Mouse (Mus musculus): ENCODE measurements around the gene Nkain4. TPM values are rescaled to one million over a fixed set of nuclear protein-coding genes. Genes with fewer than 3 reads are reported as not detected.

Gene Nkain4
- total RNA-seq, 2 experiments from 2014 or later: 38.9 to 44.7 TPM

DNA sequence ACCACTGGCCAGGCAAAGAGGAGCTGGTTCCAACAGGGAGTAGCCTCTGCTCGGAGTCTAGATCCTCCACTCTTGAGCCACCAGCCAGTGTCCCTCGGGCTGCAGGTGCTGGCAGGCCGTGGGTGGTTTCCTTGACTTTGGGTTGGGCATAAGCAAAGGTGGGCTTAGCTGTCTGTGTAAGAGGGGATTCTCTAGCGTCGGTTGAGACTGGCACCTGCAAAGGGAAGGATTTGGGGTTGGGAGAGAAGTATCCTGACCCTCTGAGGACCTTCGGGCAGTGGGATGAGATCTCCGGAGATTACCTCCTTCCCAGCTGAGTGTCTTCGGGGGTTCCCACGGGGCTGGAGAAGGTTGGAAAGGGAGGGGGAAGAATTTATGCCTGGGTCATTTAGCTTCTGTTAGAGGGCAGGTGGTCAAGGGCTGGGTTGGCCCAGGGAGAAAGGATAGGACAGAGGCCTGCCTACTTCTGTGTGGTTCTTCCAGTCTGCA lies 62.6 kb downstream of the Nkain4 start:
- intact Hi-C loops (cut with DNase I): loop anchor here (10.0 kb wide), 1 partner anchor 307 kb away; the partner anchor contains the start of genes Mrgbp and Ogfr
- TF ChIP-seq CTCF (IDR thresholded peaks at IDR 0.05): no peak
- DNase-seq (ENCODE audit: extremely low spot score in 1 of 2, low spot score in 2 of 2): peak in 1 of 2 experiments; percentile 32
- peak overlapping the region; percentile 68 for H3K4me3 ChIP-seq
- H3K27ac ChIP-seq: peak overlapping the region; percentile 99

DNA sequence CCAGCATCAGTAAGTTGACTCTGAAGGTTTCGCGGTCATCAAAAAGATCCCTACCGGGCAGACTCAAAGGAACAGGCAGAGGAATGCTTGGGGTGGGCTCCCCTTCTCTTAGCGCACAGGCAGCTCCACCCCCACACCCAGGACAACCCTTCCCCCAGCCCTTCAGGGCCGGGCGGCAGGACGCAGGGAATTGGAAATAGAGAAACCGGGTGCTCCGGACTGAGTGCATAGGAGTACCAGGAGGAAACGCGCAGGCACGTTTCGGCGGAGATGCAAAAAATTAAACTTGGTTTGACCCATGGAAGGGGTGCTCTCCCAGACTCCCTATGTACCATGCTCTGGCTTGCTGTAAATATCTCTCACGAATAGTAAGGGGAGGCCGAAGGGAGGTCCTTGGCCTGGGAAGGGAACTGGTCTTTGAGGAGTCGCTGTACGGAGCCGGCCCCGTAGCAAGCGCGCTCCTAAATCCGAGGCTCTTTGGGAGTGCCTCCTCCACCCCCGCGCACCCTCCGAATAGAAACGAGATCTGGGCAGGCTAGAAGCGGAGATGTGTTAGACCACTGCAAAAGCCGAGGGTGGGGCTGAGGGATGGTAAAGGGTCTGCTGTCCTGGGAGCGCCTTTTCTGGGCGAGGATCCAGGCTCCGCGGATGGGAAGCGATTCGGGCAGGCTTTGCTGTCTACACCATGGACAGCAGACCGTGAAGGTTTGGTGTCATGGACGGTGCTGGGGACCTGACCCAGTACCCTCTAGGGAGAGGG lies 63.2 kb downstream of the Nkain4 start:
- H3K4me3 ChIP-seq: peak overlapping the region; percentile 68
- peak; percentile 72 to 77 for DNase-seq (ENCODE audit: extremely low spot score in 1 of 2, low spot score in 2 of 2)
- H3K27ac ChIP-seq: peak overlapping the region; percentile 99
- intact Hi-C loops (cut with DNase I): loop anchor here (10.0 kb wide), 1 partner anchor 306 kb away; the partner anchor contains the start of genes Mrgbp and Ogfr
- no peak for TF ChIP-seq CTCF (IDR thresholded peaks at IDR 0.05)

DNA sequence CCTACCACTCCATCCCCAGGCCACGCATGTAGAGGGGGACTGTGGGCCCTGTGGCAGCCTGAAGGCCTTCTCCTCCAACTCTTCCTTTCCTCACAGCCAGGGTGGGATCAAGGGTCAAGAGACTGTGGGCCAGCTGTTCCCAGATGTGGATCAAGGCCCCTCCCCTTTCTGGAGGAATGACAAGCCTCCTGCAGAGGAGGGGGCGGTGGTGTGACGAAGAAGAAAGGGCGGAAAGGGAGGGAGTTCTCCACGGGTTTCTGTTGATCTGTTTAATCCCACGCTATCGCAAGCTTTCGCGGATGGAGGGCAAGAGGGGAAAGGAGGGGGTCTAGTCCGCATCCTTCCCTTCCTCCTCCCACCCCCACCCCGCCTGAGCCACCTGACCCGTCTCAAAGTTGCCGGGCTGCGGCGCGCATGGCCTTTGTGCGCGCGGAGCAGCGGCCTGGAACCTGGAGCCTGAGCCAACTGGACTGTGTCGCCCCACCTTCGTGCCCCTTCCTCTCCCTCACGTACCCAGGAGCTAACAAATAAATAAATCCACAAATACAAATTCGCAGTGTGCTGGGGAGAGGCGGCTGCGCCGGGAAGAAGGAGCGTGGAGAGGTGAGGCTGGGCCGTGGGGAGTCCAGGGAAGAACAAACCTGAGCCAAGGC lies 64.0 kb downstream of the Nkain4 start:
- Histone ChIP-seq H3K4me3 (peak overlapping the region; percentile 68), H3K27ac (peak overlapping the region; percentile 99)
- TF ChIP-seq CTCF (IDR thresholded peaks at IDR 0.05): no peak
- DNase-seq (ENCODE audit: extremely low spot score in 1 of 2, low spot score in 2 of 2): no peak
- intact Hi-C loops (cut with DNase I): loop anchor here (10.0 kb wide), 1 partner anchor 306 kb away; the partner anchor contains the start of genes Mrgbp and Ogfr

DNA sequence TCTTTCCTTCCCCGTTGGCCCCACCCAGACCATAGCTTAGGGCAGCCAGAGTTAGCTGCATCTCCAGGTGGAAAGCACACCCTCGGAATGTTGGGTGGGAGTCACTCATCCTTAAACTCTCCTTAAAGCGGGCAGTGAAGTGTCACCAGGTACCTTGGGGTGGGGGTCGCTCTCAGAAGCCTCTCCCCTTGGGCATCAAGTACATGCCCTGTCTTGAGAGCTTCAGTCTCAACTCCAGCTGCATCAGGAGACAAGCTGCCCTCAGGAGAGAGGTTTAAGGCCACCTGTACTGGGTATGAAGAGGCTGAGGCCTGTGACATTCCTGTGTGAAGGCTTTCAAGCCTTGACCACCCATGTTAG lies 64.6 kb downstream of the Nkain4 start:
- intact Hi-C loops (cut with DNase I): loop anchor here (10.0 kb wide), 1 partner anchor 305 kb away; the partner anchor contains the start of genes Mrgbp and Ogfr
- H3K27ac ChIP-seq: peak overlapping the region; percentile 99
- no peak overlapping the region for H3K4me3 ChIP-seq

DNA sequence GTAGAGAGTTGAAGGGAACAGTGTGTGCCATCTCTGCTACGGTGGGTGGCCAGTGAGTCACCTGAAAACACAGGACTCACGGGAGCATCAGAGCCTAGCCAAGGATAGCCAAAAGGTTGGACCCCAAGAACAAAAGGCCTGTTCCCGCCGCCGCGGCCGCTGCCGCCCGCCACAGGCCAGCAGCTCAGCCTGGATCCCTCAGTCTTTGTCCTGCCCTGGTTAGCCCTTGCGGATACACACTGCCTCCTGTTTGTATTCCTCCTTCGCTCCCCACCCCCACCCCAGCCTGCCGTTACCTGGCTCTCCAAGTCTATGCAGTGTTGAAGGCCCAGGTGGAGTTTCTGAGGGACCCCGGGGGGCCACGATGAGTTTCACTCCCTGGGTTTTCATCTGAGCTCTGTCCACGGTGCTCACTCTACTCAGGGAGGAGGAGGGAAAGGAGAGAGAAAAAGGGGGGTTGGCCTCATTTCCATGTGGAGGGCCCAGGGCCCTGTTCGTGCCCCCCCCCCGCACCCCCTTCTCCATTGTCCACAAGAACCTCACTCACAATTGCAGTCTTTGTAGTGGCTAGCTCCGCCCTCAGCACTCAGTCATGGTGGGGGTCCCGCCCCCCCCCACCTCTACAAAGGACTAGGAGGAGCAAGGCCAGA lies 65.1 kb downstream of the Nkain4 start:
- TF ChIP-seq CTCF (IDR thresholded peaks at IDR 0.05): no peak
- no peak overlapping the region for H3K27ac ChIP-seq
- DNase-seq (ENCODE audit: extremely low spot score in 1 of 2, low spot score in 2 of 2): no peak
- intact Hi-C loops (cut with DNase I): no loop called here
- H3K4me3 ChIP-seq: no peak overlapping the region

More for the DNA sequence above, 64.6 kb downstream of the Nkain4 start:
- no peak for TF ChIP-seq CTCF (IDR thresholded peaks at IDR 0.05)
- no peak for DNase-seq (ENCODE audit: extremely low spot score in 1 of 2, low spot score in 2 of 2)

DNA sequence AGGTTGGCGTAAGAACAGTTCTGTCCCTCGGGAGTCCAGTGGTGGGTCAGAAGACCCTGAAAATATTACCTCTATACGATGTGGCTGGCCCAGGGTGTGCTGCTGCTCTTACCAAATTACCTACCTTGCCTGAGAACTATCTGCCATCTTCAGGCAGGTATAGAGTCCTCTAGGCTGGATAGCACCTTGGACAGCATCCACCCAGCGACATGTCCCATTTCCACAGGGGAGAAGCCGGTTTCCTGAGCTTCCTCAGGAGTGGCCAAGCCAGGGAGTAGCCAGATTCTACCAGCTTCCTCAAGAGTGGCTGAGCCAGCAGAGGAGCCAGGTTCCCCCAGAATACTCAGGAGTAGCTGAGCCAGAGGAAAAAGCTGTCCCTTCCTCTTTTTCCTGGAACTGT lies 69.2 kb downstream of the Nkain4 start:
- no peak for TF ChIP-seq CTCF (IDR thresholded peaks at IDR 0.05)
- no peak for DNase-seq (ENCODE audit: extremely low spot score in 1 of 2, low spot score in 2 of 2)
- H3K4me3 ChIP-seq: no peak overlapping the region
- intact Hi-C loops (cut with DNase I): no loop called here
- H3K27ac ChIP-seq: no peak overlapping the region

Small RNA genes lying within 50 kb of the gene (microRNA-seq; reads per million reads assigned to microRNA genes)
- 0.24 to 0.97 reads per million in 2 experiments for gene Mir124a-3

Other genes with a start within 250 kb of the Nkain4 start
- 10 to 100 TPM; 59.5 to 60.2 TPM for gene Dido1, start 244.7 kb downstream of the Nkain4 start, total RNA-seq (2021)
- 10 to 100 TPM; 62.9 to 65.5 TPM for gene Gid8, start 244.6 kb downstream of the Nkain4 start, total RNA-seq (2021)
- gene Slc17a9, start 229.4 kb downstream of the Nkain4 start, total RNA-seq (2021): under 1 TPM in 1 of 2 experiments, not detected in 1; 0.57 TPM
- gene Bhlhe23, start 177.8 kb downstream of the Nkain4 start, total RNA-seq (2021): not detected
- gene Ythdf1, start 33.8 kb downstream of the Nkain4 start, total RNA-seq (2021): 10 to 100 TPM; 50.5 to 60.8 TPM
- under 1 TPM in 1 of 2 experiments, not detected in 1; 0.23 TPM for gene Birc7, start 25.7 kb downstream of the Nkain4 start, total RNA-seq (2021)
- gene Arfgap1, start 12.5 kb upstream of the Nkain4 start, total RNA-seq (2021): 100 to 1,000 TPM; 135 to 155 TPM
- 1 to 10 TPM; 2.2 to 2.5 TPM for gene Col20a1, start 31.8 kb upstream of the Nkain4 start, total RNA-seq (2021)
- 10 to 100 TPM; 34.8 to 36.0 TPM for gene Chrna4, start 88.8 kb upstream of the Nkain4 start, total RNA-seq (2021)
- 100 to 1,000 TPM; 275 to 280 TPM for gene Kcnq2, start 180.6 kb upstream of the Nkain4 start, total RNA-seq (2021)
- 1,000 to 10,000 TPM; 1,380 to 1,388 TPM for gene Eef1a2, start 202.3 kb upstream of the Nkain4 start, total RNA-seq (2021)
- 10 to 100 TPM; 72.8 to 77.8 TPM for gene Ppdpf, start 232.5 kb upstream of the Nkain4 start, total RNA-seq (2021)
- under 1 TPM in 1 of 2 experiments, not detected in 1; 0.11 TPM for gene Ptk6, start 248.1 kb upstream of the Nkain4 start, total RNA-seq (2021)